Mouse (Mus musculus) effector memory CD4-positive, alpha-beta T cell, adult 7 months (primary cell): Measurements from ENCODE around the gene Rpl12. TPM values are rescaled to one million over a fixed set of nuclear protein-coding genes. Genes with fewer than 3 reads are reported as not detected.

Source experiments
- polyA plus RNA-seq: library from polyadenylated mRNA; unstranded; fragments of 100-300 nt; shearing (Covaris generic); gene quantifications from one replicate; pipeline ENCODE4 v1.2.1, GENCODE M21; 2017

The Rpl12 gene
- 40.5 TPM for polyA plus RNA-seq

DNA sequence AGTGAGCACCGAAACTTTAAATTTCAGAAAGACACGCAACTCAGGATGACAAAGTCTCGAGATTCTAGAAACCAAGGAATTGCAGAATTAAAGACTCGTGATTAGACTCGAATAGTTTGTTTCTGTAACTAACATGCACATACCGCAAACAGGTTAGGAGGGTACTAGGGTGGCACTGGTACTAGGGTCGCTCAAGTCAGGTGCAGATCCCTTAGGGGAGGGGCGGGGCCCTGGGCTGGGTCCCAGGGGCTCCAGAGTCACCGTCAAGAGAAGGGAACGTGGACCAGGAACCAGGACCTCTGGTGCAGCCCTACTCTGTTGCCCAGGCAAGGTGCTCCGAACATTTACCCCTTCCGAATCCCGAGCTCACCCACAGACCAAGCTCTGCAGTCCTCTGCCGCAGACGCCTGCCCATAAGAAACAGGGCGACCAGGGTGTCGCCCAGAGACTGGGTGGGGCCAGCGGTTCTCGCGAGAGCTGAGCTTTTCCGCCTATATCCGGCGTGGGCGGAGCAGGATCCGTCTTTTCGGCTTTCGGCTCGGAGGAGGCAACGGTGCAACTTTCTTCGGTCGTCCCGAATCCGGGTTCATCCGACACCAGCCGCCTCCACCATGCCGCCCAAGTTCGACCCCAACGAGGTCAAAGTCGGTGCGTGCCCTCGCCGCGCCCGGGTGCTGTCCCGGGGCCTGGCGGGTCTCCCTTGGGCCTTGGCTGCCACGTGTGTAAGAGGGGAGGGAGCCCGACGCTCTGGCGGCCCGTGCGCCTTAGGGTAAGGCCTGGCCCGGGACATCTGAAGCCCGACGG is at the start of gene Rpl12, which contains the start of gene Lrsam1:
Rpl12 (plus strand) TSS at position 368 of the 804 bp plus-strand sequence.
Lrsam1 (minus strand) TSS at position 423 of the 804 bp plus-strand sequence.

DNA sequence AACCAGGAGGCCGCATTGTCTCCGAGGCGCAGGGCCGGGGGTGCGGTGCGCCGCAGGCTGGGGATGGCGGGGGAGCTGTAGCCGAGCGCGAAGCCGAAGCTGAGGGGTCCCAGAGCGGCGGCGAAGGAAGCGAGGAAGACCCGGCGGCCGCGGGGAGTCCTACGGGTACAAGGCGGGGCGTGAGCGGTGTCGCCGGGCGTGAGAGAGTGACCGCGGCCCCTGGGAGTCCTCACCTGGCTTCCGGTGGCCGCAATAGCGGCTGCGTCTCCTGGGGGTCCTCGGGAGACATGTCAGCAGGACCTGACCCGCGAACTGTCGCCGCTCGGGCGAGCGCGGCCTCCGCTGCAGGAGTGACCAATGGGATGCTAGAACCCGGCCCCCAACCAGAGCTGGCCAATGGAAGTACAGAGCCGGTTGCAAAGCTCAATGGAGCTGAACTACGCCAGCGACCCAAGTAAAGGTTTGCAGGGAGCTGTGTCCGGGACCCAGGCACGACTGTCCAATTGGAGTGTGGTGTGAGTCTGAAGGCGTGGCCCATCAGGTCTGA is 20.4 kb downstream of the Rpl12 start, which contains the start of gene Slc2a8:
Slc2a8 (minus strand) TSS at position 359 of the 547 bp plus-strand sequence.

Other genes with a start within 250 kb of the Rpl12 start
- 136 TPM for gene Cdk9, start 248.5 kb upstream of the Rpl12 start, polyA plus RNA-seq
- gene Sh2d3c, start 240.5 kb upstream of the Rpl12 start, polyA plus RNA-seq, result 69.8 TPM
- not detected for gene 6330409D20Rik, start 220.5 kb upstream of the Rpl12 start, polyA plus RNA-seq
- gene Tor2a, start 204.3 kb upstream of the Rpl12 start, polyA plus RNA-seq, result 43.6 TPM
- gene Ttc16, start 185.9 kb upstream of the Rpl12 start, polyA plus RNA-seq, result 1.5 TPM
- gene Ptrh1, start 185.8 kb upstream of the Rpl12 start, polyA plus RNA-seq, result 8.0 TPM
- not detected for gene Cfap157, start 177.1 kb upstream of the Rpl12 start, polyA plus RNA-seq
- 9.4 TPM for gene Stxbp1, start 114.3 kb upstream of the Rpl12 start, polyA plus RNA-seq
- 1.8 TPM for gene Fam129b, start 85.4 kb upstream of the Rpl12 start, polyA plus RNA-seq
- gene Lrsam1, start 55 bp downstream of the Rpl12 start, polyA plus RNA-seq, result 4.8 TPM
- gene Slc2a8, start 20.5 kb downstream of the Rpl12 start, polyA plus RNA-seq, result 15.2 TPM
- 2.8 TPM for gene Garnl3, start 170.1 kb downstream of the Rpl12 start, polyA plus RNA-seq